Mouse (Mus musculus): Measurements from ENCODE around the gene Aunip.

Gene Aunip

DNA sequence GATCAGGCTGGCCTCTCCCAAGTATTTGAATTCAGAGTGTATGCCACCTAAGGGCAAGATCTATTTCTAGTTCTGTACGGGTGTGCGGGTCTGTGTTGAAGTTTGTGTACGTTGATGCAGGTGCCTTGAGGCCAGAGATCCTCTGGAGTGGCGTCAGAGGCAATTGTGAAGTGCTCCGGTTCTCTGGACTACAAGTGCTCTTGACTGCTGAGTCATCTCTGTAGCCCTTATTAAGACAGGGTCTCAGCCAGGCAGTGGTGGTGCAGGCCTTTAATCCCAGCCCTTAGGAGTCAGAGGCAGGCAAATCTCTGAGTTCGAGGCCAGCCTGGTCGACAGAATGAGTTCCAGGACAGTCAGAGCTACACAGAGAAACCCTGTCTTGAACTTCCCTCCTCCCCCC is 4.8 kb downstream of the Aunip start:
- no peak for DNase-seq (ENCODE audit: low read depth, low spot score)

DNA sequence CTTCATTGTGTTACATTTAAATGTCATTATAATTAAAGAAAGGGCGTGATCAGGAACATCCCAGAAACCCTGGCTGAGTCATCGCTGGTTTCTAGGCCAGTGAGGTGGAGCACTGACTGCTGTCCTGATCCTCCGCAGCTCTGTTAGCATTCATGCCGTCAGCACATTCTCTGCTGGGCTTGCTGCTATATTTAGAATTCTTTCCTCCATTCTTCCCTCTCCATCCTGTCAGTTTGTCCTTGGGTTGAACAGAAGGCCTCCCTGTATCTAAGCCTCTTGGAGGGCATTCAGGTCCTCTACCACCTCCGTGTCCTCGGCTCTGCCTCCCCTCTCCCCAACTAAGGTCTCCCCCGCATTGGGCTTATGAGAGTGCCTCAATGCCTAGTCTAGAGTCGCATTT is 6.2 kb downstream of the Aunip start:
- no peak for DNase-seq (ENCODE audit: low read depth, low spot score)

DNA sequence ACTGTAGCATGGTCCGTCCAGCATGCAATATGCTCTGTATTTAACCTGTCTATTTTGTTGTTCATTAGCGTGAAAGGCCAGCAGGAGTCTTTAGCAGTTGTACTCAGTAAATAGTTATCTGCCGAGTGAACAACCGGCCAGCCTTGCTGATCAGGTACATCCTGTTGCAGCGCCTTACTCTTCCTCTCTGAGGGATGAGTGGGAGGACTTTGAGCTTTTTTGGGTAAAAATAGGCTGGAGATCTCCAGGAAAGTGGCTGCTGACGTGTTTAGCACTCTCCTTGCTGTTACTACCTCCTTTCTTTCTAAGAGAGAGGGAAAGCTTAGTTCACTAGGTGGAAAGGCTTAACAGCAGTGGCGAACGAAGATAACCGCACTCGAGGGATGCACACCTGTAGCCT is 6.9 kb downstream of the Aunip start:
- DNase-seq (ENCODE audit: low read depth, low spot score) = no peak

DNA sequence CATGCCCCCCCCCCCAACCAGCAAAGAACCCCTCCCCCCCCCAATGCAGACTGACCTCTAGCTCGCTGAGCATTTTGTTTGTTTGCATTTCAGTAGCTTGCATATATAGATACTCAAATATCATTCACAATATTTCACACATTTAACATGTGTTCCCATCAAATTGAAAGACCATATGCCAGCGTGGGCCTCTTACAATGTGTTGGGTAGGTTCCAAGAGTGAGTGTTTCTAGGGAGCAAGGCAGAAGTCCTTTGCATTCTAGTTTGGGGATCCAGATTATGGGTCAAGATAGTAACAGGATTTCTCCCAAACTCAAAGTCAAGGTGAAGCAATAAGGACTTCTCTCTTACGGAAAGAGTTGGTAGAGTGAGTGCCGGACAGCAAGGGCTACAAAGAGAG is 7.7 kb downstream of the Aunip start:
- DNase-seq (ENCODE audit: low read depth, low spot score) = no peak

DNA sequence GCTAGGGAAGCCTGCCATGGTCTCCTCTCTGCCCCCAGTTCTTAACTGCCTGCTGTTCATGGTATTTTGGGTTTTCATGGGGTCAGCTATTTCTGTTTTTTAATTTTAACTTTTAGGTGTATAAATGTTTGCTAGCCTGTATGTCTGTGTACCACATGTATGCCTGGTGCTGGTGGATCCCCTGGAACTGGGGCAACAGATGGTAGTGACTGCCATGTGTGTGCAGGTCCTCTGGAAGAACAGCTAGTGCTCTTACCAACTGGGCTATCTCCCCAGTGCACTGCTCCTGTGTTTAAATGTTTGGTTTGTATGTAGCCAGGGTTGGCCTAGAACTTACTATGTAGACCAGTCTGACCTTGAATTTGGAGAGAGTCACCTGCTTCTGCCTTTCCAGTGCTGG is 8.5 kb downstream of the Aunip start:
- DNase-seq (ENCODE audit: low read depth, low spot score) = no peak

DNA sequence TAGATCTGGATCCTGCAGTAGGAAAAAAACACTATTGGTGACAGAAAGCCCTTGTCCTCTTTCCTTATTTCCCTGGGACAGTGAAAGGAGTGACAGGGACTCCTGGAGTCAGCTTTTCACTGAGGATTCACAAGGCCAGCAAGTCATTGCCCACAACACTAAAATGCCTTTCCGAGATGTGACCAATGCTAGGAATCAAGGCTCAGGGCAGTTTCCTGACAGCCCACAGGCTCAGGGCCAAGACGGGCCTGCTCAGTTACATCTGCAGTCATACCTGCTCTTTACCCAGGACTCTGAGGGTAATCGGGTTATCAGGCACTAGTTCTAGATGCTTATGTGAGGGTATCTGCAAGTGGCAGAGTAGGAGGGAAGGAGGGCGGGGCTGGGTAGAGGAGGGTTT is 12.6 kb downstream of the Aunip start:
- no peak for DNase-seq (ENCODE audit: low read depth, low spot score)

DNA sequence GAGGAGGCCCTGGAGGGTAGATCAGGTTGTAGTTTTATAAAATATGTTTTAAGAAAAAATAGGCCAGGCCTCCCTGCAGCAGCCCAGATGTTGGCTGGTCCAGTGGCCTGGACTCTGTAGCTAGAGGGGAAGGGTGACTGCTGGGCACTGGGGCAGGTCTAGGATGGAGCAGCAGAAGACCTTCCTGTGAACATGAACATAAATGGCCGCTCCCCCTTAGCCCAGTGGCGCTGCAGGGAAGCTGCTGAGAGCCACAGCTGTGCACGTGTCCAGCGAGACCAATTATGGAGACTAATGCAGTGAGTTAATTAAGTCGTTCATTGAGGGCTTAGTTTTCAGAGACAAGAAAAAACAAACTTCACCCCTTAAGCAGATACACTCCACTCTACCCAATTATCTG is 15.0 kb downstream of the Aunip start:
- DNase-seq (ENCODE audit: low read depth, low spot score) = no peak

DNA sequence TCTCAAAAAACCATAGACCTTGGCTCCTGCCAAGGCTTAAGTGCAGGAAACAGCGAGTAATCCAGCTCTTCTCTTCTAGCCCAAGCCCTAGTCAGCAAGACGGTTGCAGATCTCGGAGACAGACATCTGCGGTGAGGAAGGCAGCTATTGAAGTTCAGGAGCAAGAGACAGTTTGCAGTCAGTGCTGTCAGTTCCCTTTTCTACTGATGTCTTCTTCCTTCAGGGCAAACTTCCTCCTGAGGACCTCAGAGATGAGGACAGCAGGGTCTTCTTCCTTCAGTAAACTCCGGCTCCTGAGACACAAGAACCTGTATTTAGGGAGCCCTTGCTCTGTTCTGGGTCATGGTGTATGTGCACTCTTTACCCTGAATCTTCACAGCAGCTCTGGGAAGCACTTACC is 15.4 kb downstream of the Aunip start:
- no peak for DNase-seq (ENCODE audit: low read depth, low spot score)

DNA sequence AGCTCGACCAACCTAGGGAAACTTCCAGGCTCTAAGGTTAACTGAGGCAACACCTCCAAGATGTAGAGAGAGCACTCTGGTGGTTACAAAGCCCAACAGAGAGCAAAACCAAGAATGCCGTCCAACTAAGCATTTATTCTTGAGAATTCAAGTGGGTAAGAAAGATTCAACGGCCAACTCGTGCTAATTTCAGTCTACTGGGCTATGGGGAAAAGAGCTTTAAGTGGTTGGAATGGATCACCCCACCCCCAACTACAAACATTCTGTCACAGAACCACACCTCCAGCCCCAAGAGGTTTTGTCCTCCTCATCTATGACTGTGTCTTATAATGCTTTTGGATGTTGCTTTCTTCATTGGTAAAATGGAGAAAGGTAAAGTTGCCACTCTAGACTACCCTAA is 22.1 kb downstream of the Aunip start:
- no peak for DNase-seq (ENCODE audit: low read depth, low spot score)

DNA sequence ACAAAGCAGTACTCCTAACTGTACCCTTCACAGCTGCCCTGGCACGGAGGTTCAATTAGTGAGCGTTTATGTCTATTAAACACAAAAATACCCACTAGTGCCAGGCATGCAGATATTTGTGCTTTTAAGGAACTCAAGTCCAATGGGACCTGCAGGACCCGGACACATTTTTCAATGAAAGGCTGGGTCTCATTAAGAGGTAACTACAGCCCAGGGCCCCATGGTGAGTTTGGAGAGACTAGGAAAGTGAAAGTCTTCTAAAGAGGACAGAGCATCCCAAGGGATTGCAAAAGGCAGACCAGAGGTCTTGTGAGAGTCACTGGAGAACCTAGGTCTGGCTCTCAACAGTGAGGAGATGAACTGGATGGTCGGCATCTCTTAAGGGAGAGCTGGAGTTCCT is 22.6 kb downstream of the Aunip start:
- no peak for DNase-seq (ENCODE audit: low read depth, low spot score)

DNA sequence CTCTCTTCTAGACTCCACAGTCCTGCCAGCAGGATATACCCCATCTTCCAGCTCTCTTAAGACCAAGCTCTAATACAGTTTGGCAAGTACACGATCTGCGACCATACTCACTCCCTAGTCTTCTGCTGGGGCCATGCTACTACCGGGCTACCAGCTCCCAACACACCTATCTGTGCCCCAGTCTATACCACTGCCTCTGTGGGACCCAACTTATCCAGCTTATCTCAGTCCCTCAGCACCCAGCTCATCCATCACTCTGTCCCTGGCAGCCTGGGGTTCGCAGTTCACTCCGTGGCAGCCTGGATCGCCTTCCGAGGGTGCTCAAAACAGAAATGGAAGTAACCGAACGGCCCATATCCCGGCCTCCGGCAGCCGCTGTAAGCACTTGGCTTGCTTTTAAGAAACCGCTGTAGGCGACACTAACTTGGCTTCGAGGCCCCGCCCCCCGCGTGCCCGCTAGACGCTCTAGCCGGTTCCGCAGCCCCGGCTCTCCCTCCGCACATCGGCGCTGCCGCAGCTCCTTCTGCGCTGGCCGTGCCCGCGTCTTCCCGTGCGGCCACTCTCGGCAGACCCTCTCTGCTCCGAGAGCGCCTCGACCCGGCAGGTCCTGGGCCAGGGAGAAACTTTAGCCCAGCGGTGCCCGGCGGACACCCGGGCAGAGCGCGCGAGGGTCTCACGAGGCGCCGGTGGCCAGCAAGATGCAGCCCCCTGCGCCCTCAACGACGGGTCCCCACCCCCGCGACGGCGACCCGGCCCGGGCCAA is 23.5 kb downstream of the Aunip start:
- no peak for DNase-seq (ENCODE audit: low read depth, low spot score)

DNA sequence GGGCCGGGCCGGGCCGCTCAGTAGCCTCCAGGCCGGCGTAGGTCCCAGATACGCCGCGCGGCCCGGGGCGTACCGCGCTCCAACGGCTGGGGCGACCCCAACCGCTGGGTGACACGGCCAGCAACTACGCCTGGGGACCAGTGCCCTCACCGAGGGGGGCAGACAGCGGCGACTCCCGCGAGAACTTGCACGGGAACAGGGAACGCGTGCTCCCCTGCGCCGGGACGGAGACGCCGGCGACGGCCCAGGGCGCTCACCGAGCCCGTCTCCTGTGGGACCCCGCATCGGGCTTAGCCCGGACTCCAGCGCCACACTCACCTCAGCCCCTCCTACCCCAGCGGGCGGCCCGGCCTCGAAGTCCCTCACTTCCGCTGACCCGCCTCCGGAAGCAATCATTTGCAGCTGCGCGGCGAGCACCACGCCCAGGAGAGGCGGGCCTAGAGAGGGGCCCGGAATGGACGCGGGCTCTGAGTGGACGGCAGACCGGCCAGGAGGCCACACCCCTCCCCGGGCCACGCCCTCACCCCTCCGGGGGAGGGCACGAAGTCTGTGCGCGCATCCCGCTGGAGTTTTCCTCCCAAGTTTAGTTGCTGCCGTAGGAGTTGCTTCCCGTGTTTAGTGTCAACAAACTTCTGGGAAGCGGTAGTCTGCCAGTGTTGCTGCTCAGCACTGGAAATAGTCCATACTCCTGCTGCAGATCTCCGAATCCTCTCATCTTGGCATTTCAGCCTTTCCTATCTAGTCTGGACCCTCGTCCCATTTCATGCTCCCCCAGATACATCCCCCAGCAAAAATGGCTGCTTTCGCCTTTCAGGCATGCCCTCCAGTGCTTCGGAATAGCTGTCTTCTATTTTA is 24.4 kb downstream of the Aunip start, which contains the start of gene Mtfr1l:
Mtfr1l (minus strand) TSS at position 456 of the 855 bp plus-strand sequence.
- DNase-seq (ENCODE audit: low read depth, low spot score) = peak; percentile 83

DNA sequence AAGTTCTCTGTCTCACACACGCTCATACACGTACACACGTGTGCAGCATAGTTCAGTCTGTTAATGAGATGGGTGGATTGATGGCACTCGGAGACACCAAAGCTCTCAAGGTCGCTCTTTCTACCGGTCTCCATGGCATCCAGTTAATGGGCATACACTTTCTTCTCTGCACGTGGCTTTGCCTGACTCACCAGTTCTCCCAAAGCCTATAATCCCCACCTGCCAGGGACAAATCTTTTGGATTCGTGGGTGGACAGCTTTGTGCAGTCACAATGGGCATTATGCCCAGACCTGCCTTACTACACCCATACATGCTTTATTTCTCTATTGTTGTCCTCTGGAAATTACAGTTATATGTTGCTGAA is 25.0 kb downstream of the Aunip start:
- DNase-seq (ENCODE audit: low read depth, low spot score) = no peak

DNA sequence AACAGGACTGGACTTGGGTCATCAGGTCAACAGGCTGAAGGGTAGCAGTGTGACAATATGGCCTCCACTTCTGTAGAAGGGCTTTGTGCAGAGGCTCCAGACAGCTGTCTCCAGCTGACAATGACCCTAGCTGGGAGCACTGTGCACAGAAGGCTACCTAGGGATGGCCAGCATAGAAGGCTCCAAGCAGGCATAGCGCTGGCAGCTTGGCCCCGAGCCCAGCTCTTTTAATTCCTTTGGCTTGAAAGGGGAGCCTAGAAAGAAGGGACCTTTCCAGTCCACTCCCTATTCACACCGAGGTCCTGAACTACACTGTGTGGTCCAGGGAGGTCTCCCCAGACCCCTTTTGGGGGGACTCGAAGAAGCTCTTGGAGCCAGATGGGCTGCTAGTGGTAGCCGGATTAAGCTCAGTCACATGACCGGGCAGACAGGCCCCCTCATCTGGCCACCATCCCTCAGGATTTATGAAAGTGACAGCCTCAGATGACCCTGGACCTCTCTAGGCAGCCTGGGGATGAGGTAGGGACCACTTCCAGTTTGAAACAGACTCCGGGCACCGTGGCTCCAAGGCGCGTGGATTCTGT is 28.3 kb downstream of the Aunip start:
- no peak for DNase-seq (ENCODE audit: low read depth, low spot score)

DNA sequence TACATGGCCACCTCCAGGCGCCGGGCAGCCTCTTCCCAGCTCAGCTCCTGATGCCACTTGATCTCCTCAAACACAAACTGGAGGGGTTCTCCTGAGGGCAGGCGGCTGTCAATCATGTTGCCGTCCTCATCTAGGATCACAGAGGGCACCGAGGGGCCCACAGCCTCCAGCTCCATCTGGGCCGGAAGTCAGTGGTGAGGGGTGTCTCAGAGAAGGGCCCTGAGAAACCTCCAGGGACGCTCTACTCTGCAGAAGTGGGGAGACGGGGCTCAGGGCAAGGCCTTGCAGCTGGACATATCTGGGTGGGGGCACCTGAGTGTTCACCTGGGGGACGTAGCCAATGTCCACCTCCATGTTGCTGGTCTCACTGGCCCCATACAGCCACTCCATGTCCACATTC is 31.9 kb downstream of the Aunip start:
- no peak for DNase-seq (ENCODE audit: low read depth, low spot score)

DNA sequence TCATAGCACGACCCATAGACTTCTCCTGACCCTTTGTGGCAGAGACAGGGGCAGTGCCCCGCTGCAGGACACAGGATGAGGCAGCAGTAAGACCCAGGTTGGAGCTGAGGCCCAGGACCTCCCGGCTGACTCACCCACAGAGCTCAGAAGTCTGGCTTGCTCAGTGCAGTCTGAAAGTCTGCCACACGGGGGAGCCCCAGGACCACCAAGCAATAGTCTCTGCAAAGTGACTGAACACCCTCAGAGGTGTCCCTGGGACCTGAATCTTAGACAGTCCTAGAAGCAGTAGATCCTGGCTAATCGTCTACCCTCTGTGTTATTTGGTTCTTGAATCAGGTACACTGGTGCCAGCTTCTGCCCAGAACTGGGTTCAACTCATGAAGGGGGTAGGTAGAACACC is 32.5 kb downstream of the Aunip start:
- DNase-seq (ENCODE audit: low read depth, low spot score) = peak; percentile 65

DNA sequence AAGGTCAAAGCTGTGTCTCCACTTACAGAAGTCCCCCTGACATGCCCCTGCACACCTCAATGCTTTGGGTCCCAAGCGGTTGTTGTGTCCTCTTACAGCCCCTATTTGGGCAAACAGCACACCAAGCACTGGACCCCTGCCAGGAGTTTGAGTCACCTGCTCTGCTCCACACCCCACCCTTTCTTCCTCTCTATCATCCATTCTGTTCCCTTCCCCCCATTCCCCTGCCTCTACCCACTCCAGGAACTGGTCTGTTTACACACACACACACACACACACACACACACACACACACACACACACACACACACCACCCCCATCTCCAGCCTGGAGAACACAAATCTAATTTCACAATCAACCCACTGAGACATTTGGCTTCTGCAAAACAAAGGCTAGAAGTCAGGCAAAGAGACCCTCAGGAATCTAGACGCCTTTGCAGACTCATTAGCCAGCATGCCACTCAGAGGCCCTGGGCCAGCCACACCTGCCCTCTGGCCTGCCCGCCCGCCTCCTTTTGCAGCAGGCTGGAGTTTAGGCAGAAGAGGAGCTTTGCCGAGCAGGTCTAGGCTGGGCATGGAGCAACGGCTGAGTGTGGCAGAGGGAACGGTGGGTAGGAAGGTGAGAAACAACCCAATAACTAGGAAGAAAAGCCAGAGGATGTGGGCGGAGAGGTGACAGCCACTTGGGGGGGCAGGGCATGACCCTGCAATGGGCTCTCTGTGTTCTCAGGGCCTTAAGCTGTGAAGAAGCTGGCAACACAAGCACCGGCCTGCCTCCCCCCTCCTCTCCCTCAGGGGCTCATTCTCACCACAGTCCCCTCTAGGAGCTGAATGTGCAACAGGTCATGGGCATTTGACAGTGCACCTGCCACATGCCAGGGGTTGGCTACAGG is 36.3 kb downstream of the Aunip start:
- no peak for DNase-seq (ENCODE audit: low read depth, low spot score)

DNA sequence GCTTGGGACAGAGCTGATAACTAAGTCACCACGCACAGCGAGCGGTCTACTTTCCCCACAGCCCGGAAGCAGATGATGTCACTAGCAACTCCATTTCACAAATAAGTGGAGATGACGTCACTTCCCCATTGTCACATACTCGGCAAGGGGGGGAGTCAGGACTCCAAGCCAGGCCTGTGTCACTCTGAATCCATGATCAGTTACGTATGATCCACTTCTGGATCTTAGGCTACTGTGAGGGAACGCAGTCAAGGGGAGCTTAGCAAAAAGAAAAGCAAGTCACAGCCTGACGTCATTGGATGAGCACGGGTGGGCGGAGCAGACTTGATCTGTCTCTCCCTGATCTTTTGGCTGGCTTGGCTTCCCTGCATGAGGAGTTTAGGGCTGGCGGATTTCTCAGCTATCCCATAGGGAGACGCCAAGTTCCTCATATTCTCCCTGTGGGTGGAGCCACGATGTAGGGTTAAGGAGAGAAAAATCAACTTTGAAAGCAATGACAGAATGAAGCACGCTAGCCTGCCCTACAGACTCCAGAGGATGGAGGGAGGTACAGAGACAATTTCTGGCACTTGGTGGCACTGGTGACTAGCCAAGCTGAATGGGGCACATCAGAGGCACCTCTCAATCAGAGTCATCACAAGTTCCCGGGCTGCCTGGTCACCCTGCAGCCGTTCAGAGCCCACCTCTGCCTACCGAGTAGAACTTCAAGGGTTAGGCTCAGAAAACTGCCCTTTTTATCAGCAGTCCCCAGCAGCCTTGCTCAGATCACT is 37.6 kb downstream of the Aunip start:
- no peak for DNase-seq (ENCODE audit: low read depth, low spot score)

DNA sequence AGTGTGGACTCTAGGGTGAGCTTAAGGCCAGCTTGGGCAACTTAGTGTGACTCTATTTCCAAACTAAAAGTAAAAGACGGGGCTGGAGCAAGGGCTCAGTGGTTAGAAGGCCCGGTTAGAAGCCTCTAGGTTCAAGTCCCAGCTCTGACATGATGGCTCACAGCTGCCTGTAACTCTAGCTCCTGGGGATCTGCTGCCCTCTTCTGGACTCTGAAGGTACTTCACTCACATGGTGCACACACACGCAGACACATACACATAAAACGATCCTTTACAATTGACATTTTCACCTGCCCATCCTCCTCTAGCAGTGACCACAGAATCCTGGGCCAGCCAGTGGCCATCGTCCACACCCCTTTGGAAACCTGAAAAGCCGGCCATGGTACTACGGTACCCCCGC is 39.1 kb downstream of the Aunip start:
- DNase-seq (ENCODE audit: low read depth, low spot score) = no peak

DNA sequence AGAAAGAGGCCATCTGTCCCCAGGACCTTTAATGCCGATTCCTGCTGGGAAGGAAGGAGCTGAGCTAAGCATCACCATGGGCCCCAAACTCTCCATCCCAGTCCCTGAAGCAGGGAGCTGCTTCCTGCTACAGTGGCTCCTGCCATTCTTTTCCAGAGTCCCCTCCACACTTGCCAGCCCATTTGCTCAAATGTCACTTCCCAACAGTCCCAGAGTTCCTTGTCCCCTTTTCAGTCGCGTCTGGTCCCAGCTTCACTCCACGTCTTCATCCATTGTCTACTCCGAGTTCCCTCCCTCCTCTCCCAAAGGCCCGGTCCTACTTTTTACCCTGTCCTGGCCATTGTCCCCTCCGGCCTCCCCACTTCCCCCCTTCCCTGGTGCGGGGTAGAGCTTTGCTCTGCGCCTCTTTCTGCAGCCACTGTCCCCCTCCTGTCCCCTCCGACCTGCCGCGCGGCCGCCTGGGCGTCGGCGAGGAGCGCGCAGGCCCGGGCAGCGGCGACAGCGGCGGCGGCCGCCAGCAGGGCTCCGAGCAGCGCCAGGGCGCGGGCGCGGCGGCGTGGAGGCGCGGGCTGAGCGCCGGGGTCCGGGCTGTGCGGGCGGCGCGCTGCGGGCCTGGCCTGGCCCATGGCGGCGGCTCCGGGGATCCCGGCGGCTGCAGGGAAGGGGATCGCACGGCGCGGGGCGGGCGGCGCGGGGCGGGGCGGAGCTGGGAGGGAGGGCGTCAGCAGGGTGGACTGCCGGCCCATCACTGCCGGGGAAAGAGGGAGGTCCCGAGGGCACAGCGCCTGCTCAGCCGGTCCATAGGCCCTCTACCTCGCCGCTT is 40.9 kb downstream of the Aunip start, which contains the start of gene Selenon:
Selenon (minus strand) TSS at position 673 of the 823 bp plus-strand sequence.
- DNase-seq (ENCODE audit: low read depth, low spot score) = no peak
